Mouse (Mus musculus) brain, embryonic 14.5 days (tissue): ENCODE measurements around the gene Tmem38b.

Experiments
- CTCF ChIP-seq: fragments of 200-500 bp; IDR thresholded peaks from 2 replicates; pipeline ENCODE4 v1.5.1; 2012; ENCODE audit warnings: inconsistent platforms, mild to moderate bottlenecking, moderate library complexity, borderline replicate concordance; ENCODE audit not compliant: insufficient read depth, insufficient read length; ENCODE audit errors: extremely low read depth
- POLR2A ChIP-seq: fragments of 200-500 bp; IDR thresholded peaks from 2 replicates; pipeline ENCODE4 v1.6.1; 2012; ENCODE audit warnings: mild to moderate bottlenecking, inconsistent platforms, borderline replicate concordance; ENCODE audit not compliant: poor library complexity, insufficient read depth, insufficient read length, severe bottlenecking; ENCODE audit errors: extremely low read depth

DNA sequence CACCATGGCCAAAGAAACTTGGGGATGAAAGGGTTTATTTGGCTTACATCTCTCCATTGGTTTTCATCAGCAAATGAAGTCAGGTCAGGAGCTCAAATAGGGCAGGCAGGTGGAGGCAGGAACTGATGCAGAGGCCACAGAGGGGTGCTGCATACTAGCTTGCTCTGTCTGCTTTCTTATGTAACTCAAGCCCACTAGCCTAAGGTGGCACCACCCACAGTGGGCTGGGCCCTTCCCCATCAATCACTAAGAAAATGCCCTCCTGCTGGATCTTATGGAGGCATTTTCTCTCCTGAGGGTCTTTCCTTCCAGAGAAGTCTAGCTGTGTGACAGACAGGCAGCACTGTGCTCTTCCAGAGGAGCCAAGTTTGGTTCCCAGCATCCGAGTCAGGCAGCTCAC is 27.5 kb downstream of the Tmem38b start:
- TF ChIP-seq CTCF (no peak), POLR2A (no peak)
